ENCODE assay signal across 8 mouse cellular contexts in the genomic region with DNA sequence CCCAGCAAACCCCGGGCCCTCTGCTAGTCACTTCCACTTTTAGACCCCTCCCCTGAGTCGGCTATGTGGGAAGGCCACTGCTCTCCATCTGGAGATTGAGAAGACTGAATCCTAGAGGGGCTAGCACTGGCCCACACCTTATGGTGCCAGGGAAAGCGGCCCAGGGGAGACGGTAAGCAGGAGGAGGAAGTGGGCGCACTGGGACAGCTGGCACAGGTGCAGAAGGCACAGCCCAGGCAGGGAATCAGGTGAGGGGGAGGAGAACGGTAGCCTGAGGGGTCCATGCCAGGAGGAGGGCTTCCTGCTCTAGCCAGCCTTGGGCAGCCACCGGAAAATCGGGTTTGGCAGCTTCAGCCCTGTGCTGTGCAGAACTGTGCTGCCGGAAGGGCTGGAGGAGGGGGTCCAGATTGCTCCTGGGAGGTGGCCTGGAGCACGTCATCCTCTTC. TPM values are rescaled to one million over a fixed set of nuclear protein-coding genes. Genes with fewer than 3 reads are reported as not detected.
DNase-seq lines count a peak whose midpoint lies in the region; ATAC-seq lines count a peak whose summit lies in the region.

No protein-coding gene starts in this region.

- no peaks in the 10 kb centered on the region for H3K36me3 ChIP-seq in hindbrain, embryonic 16.5 days (ENCODE audit: control insufficient read depth, insufficient read depth, low read length)

- peak; percentile 91 for ATAC-seq in hindbrain, embryonic 16.5 days
- peak; percentile 53 for ATAC-seq in megakaryocyte, adult 5-6 weeks (ENCODE audit: poor library complexity, severe bottlenecking)

- peak overlapping the region; percentile 84 for H3K27ac ChIP-seq in hindbrain, embryonic 16.5 days (ENCODE audit: low read depth, low read length)

- WGBS in hindbrain, embryonic 16.5 days: 29% methylated on average over 10 of the region's 10 CpGs

- peak overlapping the region; percentile 53 for H3K4me2 ChIP-seq in hindbrain, embryonic 16.5 days (ENCODE audit: low read length)

- peak overlapping the region; percentile 20; the same call in 1 of the 2 replicates for H3K4me3 ChIP-seq in hindbrain, embryonic 16.5 days (ENCODE audit: low read length)

- H3K27me3 ChIP-seq in hindbrain, embryonic 16.5 days (replicated peaks; ENCODE audit: control insufficient read depth, insufficient read depth, low read length): no peaks in the 10 kb centered on the region

- H3K9me3 ChIP-seq in hindbrain, embryonic 16.5 days (ENCODE audit: control insufficient read depth, low read length): no peaks in the 10 kb centered on the region

- DNase-seq in R1 (ENCODE audit: low read depth, low spot score): peak; percentile 71
- DNase-seq in cerebellum, postnatal 14 days: peak; percentile 99
- peak; percentile 55 for DNase-seq in gastrocnemius, postnatal 10 days
- DNase-seq in left cerebral cortex, postnatal 25 days (ENCODE audit: low spot score in 2 of 2): peak; percentile 62 to 86
- DNase-seq in right cerebral cortex, postnatal 36 days (ENCODE audit: low spot score in 2 of 2): peak; percentile 67 to 68
- DNase-seq in adipocyte (ENCODE audit: low spot score): no peak

- intact Hi-C loops in left cerebral cortex, postnatal 25 days (cut with DNase I): loop anchor here (1.0 kb wide), 2 partner anchors 16 to 45 kb away; a partner anchor contains a TSS

- peaks cover 19% of the 10 kb centered on the region for H3K4me1 ChIP-seq in hindbrain, embryonic 16.5 days (ENCODE audit: control insufficient read depth, insufficient read depth, low read depth, low read length)

- H3K9ac ChIP-seq in hindbrain, embryonic 16.5 days (ENCODE audit: low read depth, low read length): peak overlapping the region; percentile 52

RNA-seq across cellular contexts. Expression of a gene that starts 3.4 kb away (rescaled TPM):
- not detected for total RNA-seq in gastrocnemius, postnatal 10 days (2021)
- polyA plus RNA-seq in hindbrain, embryonic 16.5 days (2015; fragmentation: Nextera tagmentation; extraction: Ambion mirVana): not detected in 2 replicates
- total RNA-seq in left cerebral cortex, postnatal 25 days (2021): not detected
- total RNA-seq in megakaryocyte, adult 5-6 weeks (2015): not detected in 2 replicates
- 0.48 TPM in 1 of 2 replicates, not detected in the other for total RNA-seq in megakaryocyte, adult 5-6 weeks (2017)

RNA-seq across cellular contexts. Expression of a gene that starts 3.4 kb away (rescaled TPM):
- total RNA-seq in gastrocnemius, postnatal 10 days (2021): not detected
- not detected in 2 replicates for polyA plus RNA-seq in hindbrain, embryonic 16.5 days (2015; fragmentation: Nextera tagmentation; extraction: Ambion mirVana)
- total RNA-seq in left cerebral cortex, postnatal 25 days (2021): not detected
- total RNA-seq in megakaryocyte, adult 5-6 weeks (2015): not detected in 2 replicates
- not detected in 2 replicates for total RNA-seq in megakaryocyte, adult 5-6 weeks (2017)

RNA-seq across cellular contexts. Expression of a gene that starts 9.2 kb away (rescaled TPM):
- not detected for total RNA-seq in gastrocnemius, postnatal 10 days (2021)
- 0.11 and 0.63 TPM in 2 replicates for polyA plus RNA-seq in hindbrain, embryonic 16.5 days (2015; fragmentation: Nextera tagmentation; extraction: Ambion mirVana)
- total RNA-seq in left cerebral cortex, postnatal 25 days (2021): under 1 TPM; 0.23 to 0.27 TPM
- not detected in 2 replicates for total RNA-seq in megakaryocyte, adult 5-6 weeks (2015)
- not detected in 2 replicates for total RNA-seq in megakaryocyte, adult 5-6 weeks (2017)

RNA-seq across cellular contexts. Expression of a gene that starts 25.4 kb away (rescaled TPM):
- 10 to 100 TPM in 1 of 2 experiments, 1 to 10 TPM in 1; 9.6 to 14.5 TPM for total RNA-seq in gastrocnemius, postnatal 10 days (2021)
- 3.3 and 3.7 TPM in 2 replicates for polyA plus RNA-seq in hindbrain, embryonic 16.5 days (2015; fragmentation: Nextera tagmentation; extraction: Ambion mirVana)
- 10 to 100 TPM; 27.9 to 32.8 TPM for total RNA-seq in left cerebral cortex, postnatal 25 days (2021)
- total RNA-seq in megakaryocyte, adult 5-6 weeks (2015): not detected in 2 replicates
- not detected in 2 replicates for total RNA-seq in megakaryocyte, adult 5-6 weeks (2017)

RNA-seq across cellular contexts. Expression of a gene that starts 44.9 kb away (rescaled TPM):
- total RNA-seq in gastrocnemius, postnatal 10 days (2021): 10 to 100 TPM in 1 of 2 experiments, 1 to 10 TPM in 1; 9.3 to 11.9 TPM
- polyA plus RNA-seq in hindbrain, embryonic 16.5 days (2015; fragmentation: Nextera tagmentation; extraction: Ambion mirVana): 47.4 and 57.2 TPM in 2 replicates
- 10 to 100 TPM; 37.7 to 44.0 TPM for total RNA-seq in left cerebral cortex, postnatal 25 days (2021)
- total RNA-seq in megakaryocyte, adult 5-6 weeks (2015): 0.31 and 0.41 TPM in 2 replicates
- 0.24 and 1.1 TPM in 2 replicates for total RNA-seq in megakaryocyte, adult 5-6 weeks (2017)
